Mouse (Mus musculus) c-Kit-positive CD71-positive TER-119-negative erythroid progenitor cells, embryonic 14.5 days (primary cell): Measurements from ENCODE around the gene Olfr71.

Experiments
- DNase-seq: peaks from one replicate; pipeline ENCODE4 v3.0.0-alpha.2; 2013; ENCODE audit warnings: low read depth

The Olfr71 gene

DNA sequence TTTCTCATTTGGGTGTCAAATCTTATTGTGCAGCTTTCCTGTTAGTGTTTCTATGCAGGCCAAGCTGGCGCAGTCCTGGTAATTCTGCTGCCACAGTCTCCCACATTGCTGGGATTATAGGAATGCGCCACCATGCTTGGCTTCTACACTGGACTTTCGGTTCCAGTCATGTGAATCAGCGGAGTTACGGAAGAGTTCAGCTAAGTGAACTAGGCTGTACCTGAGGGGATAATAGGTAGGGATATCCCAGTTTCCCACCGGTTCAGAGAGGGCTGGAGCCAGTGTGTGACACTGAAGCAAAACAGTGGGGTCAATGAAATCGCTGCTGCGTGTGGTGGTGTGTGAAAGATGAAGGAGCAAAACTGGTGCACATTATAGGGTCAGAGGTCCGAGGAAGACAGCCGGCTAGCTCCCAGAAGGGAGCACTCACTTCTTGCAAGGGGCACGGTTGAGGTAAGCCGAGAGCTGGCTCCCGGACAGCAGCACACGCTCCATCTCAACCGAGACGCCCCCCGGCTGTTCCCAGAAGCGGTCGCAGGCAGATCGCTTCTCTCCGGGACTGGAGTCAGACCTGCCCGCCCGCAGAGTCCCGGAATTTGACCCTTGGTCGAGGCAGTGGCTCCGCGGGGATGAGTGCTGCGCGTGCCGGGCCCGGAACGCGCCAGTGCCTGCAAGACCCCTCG, 54.3 kb downstream of the Olfr71 start:
- DNase-seq, result no peak
